8 mouse cellular contexts compared by ENCODE assay signal in the genomic region with DNA sequence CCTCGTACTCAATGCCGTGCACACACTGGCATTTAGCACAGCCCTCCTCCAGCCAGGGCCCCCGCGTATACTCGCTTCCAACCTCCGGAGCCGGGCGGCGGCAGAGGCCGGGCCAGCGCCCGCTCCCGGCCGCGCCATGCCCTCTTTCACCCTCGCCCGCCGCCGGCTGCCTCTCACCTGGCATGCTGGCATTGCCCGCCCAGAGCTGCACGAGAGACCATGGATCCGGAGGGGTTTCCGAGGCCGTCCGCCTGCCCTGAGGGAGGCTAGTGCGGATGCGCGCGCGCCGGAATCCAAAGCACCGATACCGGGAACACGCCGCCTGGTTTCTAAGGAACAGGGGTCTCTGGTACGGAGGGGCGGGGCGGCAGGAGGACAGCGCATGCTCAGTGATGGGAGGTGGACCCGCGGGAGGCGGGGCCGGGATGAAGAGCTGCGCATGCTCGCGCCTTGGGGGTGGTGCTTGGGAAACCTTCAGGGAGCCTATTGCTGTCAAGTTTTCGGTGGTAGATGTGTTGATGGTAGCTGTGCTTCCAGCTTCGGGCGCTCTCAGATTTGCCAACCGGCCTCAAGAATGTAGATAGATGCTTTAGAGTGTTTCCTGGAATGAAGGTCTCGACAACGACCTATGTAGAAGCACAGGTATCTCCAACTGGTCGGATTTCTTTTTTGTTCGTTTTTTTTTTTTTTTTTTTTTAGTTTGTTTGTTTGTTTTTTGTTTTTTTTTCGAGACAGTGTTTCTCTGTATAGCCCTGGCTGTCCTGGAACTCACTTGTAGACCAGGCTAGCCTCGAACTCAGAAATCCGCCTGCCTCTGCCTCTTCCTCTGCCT. TPM values are rescaled to one million over a fixed set of nuclear protein-coding genes. Genes with fewer than 3 reads are reported as not detected.
DNase-seq lines count a peak whose midpoint lies in the region; ATAC-seq and TF ChIP-seq lines count a peak whose summit lies in the region.

A gene (minus strand): TSS at position 388 of the 832 bp plus-strand sequence.

- in situ Hi-C loops in Patski (cut with MboI; ENCODE audit: low pct_unique_long_range_greater_than_20kb) = no loop called here

- H3K27ac ChIP-seq in hindbrain, embryonic 14.5 days = peak within 1 kb of the TSS; percentile 93

- ATAC-seq in Patski = peak; percentile 75
- peak; percentile 98 for ATAC-seq in hindbrain, embryonic 14.5 days (ENCODE audit: low FRiP score)

- peak within 1 kb of the TSS; percentile 77 for H3K4me2 ChIP-seq in hindbrain, embryonic 14.5 days (replicated peaks)

- no peaks in the 10 kb centered on the region for H3K9me3 ChIP-seq in hindbrain, embryonic 14.5 days (ENCODE audit: control insufficient read depth, low read length)

- H3K36me3 ChIP-seq in hindbrain, embryonic 14.5 days (replicated peaks; ENCODE audit: control insufficient read depth, insufficient read depth) = no peaks in the 10 kb centered on the region

- DNase-seq in Patski (ENCODE audit: low read depth, low spot score) = peak; percentile 71
- DNase-seq in cerebellum, postnatal 14 days = peak; percentile 99
- DNase-seq in frontal cortex, postnatal 14 days (ENCODE audit: low spot score in 2 of 2) = peak; percentile 94 to 96
- DNase-seq in hindbrain, embryonic 14.5 days (ENCODE audit: low spot score) = peak; percentile 98
- DNase-seq in layer of hippocampus, postnatal 36 days = peak; percentile 98 to 99
- peak; percentile 97 for DNase-seq in lung, postnatal 36 days
- peak; percentile 97 for DNase-seq in retina, postnatal 1 day
- peak; percentile 98 to 99 for DNase-seq in urinary bladder, adult 18-20 months (ENCODE audit: low spot score in 2 of 2)

- no peaks in the 10 kb centered on the region for H3K27me3 ChIP-seq in Patski
- no peaks in the 10 kb centered on the region for H3K27me3 ChIP-seq in hindbrain, embryonic 14.5 days (ENCODE audit: control insufficient read depth, insufficient read depth, low read length)

- H3K4me3 ChIP-seq in hindbrain, embryonic 14.5 days (replicated peaks; ENCODE audit: low read length) = peak within 1 kb of the TSS; percentile 82

- H3K9ac ChIP-seq in hindbrain, embryonic 14.5 days = peak within 1 kb of the TSS; percentile 94

- no peak for TF ChIP-seq CTCF in Patski (IDR thresholded peaks at IDR 0.05)

- 4% methylated on average over 57 of the region's 57 CpGs for WGBS in hindbrain, embryonic 14.5 days

- CTCF ChIA-PET in Patski (lab: Charles Lee) = interaction anchor here (0.9 to 1.1 kb wide), 2 partner anchors 33 to 38 kb away, joined by 3 read pairs; no protein-coding TSS in a partner anchor

- peaks cover 31% of the 10 kb centered on the region for H3K4me1 ChIP-seq in hindbrain, embryonic 14.5 days (replicated peaks; ENCODE audit: control insufficient read depth, insufficient read depth, low read length)

- POLR2A ChIA-PET in Patski (lab: Charles Lee) = no interaction called here

RNA-seq across cellular contexts. Expression of the gene that starts here (rescaled TPM):
- polyA plus RNA-seq in Patski (2021) = 23.6 TPM
- 62.7 and 71.7 TPM in 2 replicates for polyA plus RNA-seq in hindbrain, embryonic 14.5 days (2014; fragmentation: Nextera tagmentation; extraction: Ambion mirVana)
- 10 to 100 TPM; 21.9 to 22.5 TPM for total RNA-seq in layer of hippocampus, postnatal 36 days (2021)

Comparison
In these comparisons a context has a peak if more than half of its experiments do, and no peak if none do; other contexts are left out.
1. Peak in every context shown above with its lines: DNase-seq, ATAC-seq, H3K4me3 ChIP-seq and H3K27ac ChIP-seq.